Mouse (Mus musculus): ENCODE measurements around the gene Plp2.
"Not testable (repeated sequence)": the region's sequence is repeated elsewhere in the genome, so short reads cannot be mapped to it uniquely, and the experiment has no call there.

Plp2 gene

DNA sequence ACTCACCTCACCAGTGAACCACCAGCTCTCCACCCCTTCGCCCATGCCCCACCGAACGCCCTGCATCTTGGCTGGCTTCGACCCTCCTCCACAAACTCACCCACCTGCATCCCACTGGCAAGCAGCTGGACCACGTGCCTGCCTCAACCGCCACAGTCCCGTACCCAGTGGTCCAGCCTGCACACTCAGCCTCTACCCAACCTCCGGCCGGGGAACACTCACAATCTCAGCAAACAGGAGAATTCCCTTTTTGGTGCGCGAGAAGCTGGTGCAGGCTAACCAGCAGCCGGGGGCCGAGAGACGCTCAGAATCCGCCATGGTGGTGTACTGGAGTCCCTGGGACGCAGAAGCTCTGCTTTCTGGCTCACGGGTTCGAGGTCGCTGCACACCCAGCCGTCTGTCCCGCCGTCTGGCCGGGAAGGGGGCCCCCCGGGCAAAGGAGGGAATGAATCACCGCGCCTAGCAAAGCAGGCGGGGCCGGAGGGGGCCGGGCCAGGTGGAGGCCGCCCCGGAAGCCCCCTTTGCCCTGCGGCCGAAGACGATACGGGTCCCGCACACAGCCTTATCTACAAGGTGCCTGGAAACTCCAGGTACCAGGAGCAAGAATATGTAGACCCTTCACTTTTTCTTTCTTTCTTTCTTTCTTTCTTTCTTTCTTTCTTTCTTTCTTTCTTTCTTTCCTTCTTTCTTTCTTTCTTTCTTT lies at the start of gene Plp2:
TSS of gene Plp2 (minus strand) at position 470 of the 703 bp plus-strand sequence.
- peak; percentile 34 for DNase-seq (ENCODE audit: extremely low spot score, low spot score)

DNA sequence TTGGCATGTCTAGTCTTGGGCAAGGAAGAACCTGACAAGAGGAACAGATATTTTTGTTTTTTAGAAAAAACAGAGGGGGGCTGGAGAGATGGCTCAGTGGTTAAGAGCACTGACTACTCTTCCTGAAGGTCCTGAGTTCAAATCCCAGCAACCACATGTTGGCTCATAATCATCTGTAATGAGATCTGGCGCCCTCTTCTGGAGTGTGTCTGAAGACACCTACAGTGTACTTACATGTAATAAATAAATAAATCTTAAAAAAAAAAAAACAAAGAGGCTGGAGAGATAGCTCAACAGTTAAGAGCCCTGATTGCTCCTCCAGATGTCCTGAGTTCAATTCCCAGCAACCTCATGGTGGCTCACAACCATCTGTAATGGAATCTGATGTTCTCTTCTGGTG lies 44.9 kb upstream of the Plp2 start:
- DNase-seq (ENCODE audit: extremely low spot score, low spot score) = not testable (repeated sequence)

DNA sequence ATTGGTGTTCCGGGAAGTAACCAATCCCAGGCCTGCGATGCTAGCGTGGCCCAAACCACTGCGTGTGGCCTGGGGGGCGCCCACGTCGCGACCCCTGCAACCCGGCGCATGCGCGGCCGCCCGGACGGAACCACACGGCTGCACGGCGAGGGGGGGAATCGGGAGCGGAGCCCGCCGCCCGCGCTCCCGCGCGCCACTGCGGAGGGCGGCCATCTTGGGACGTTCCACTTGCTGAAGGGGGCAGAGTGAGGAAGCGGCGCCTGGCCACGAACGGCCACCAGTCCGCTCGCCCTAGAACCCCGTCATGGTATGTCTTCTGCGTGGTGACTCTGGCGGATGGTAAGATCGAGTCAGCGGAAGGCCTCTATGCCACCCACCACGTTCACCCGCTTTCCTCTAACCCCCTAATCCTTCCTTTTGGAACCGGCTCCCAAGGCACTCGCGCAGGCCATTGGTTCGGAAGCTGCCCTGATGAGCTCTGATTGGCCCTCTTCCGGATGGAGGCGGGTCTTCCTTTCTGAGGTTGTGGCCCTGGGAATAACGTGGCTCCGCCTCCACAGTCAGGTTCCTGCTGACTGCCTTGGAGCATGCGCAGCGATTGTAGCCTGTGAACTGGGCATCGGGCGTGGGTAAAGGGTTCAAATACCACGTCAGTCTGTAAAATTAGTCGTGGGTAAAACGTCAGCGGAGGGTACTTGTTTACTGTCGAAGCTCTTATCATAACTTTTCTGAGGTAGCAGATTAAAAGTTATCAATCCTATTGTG lies 43.1 kb upstream of the Plp2 start, which contains the start of gene Wdr45:
TSS of gene Wdr45 (plus strand) at position 199 of the 765 bp plus-strand sequence.
- DNase-seq (ENCODE audit: extremely low spot score, low spot score) = peak; percentile 73

DNA sequence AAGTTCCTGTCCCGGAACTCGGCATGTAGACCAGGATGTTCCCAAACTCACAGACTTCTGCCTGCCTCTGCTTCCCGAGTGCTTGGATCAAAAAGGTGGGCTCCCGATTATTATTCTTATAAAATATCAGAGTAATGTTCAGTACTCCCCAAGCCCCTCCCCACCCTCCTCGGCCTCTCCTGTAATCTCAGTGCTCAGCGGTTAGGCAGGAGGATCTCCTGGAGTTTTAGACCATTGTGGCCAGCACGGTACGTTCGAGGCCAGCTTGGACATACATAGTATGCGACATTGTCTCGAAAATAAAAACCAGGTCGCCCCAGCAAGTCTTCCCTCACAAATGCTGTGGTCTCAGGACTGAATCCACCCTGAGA lies 42.6 kb upstream of the Plp2 start:
- DNase-seq (ENCODE audit: extremely low spot score, low spot score) = not testable (repeated sequence)

DNA sequence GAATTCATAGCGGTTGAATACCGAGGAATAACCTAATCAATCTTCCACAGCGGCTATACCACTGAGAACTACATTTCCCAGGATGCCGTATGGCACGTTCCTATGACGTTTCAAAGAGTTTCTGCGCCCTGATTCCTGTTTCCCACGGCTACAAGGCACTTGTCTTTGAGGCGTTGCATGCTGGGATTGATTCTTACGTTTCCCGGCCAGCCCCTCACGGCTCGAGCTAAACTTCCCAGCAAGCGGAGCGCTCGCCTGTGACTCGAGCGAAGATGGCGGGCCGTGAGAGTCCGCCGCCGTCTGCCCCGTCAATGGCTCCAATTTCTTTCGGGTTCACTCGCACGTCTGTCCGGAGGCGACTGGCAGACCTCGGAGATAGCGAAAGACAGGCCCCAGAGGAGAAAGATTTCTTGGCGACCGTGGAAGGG lies 25.8 kb upstream of the Plp2 start, which contains the start of gene Gpkow:
TSS of gene Gpkow (plus strand) at position 178 of the 428 bp plus-strand sequence.
- peak; percentile 72 for DNase-seq (ENCODE audit: extremely low spot score, low spot score)

DNA sequence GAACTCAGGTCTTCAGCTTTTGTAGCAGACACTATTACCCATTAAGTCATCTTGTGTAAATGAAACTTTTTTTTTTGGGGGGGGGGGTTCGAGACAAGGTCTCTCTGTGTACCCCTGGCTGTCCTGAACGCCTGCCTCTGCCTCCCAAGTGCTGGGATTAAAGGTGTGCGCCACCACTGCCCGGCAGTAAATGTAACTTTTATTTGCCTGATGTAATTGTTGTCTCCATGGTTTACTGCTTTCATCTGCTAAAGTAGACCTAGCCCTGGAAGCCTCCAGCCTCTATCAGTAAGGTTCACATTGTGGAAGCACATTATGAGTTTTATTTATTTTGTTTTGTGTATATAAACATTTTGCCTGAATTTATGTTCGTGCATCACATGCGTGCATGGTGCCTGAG lies 25.3 kb upstream of the Plp2 start:
- DNase-seq (ENCODE audit: extremely low spot score, low spot score) = no peak

DNA sequence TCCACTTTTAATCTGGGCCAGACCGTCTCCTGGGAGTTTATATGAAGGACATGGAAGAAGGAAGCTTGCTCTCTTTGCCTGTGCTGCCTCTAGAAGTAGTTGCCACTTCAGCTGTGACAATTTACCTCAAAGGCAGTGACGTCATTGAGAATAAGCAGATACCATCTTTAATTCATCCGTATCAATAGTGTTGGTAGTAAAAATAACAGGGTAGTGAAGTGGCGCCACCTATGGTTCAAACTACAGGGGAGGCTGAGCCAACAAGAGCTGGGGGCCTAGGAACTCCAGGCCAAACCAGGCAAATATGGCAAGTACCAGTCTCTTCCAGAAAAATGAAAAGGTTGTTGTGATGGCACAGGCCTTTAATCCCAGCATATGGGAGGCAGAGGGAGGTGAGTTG lies 21.7 kb upstream of the Plp2 start:
- no peak for DNase-seq (ENCODE audit: extremely low spot score, low spot score)

DNA sequence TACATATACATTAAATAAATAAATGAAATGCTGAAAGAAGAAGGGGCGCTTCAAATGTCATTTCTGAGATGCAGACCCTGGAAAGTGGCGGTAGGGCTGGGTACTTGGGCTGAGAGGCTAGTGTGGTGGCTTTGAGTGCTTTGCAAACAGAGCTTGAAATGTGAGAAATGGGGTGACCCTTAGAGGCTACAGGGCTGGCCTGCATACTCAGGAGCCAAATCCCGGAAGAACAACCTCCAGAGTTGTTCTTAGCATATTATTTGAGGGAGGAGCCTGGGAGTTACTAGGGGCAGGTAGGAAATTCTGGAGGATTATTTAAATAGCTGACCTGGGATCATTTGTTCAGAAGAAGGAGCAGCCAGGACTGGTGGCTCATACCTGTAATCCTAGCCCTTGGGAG lies 19.3 kb upstream of the Plp2 start:
- no peak for DNase-seq (ENCODE audit: extremely low spot score, low spot score)

DNA sequence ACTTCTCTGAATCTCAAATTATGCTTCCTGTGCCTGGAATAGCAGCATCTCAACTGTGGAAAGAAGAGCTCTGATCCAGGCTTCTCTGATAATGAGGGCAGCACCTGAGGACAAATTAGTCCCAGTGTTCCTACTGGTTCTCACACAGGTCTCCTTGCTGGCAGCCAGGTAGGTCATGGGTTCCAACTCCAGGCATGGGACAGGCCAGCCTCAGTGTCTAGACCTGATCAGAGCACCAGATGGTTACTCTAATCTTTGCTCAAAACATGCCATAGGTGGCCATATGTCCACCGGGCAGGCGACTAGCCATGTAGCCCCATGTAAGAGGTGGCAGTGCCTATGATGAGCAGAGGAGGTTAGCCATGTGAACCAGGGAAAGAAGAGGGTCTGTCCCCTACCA lies 17.1 kb upstream of the Plp2 start:
- no peak for DNase-seq (ENCODE audit: extremely low spot score, low spot score)

DNA sequence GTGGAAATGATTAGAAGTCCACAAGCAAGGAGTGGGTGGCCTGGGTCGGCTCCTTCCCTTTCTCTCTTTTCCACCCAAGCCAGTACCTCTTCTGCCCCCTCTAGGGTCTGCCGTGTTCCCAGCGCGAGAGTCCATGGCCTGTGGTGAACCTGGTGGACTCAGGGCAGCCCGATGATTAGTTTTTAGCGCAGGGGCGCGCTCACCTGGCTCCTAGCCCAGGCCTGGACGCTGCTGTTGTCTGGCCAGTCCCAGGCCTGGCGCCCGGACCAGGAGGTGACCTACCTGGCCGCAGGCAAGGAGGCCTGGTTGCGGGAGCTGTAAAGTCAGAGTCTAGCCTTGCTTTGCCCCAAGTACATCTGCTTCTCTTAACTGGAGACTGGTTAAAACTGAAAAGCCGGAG lies 9.7 kb upstream of the Plp2 start, which contains the start of gene Magix:
TSS of gene Magix (minus strand) at position 388 of the 400 bp plus-strand sequence.
- DNase-seq (ENCODE audit: extremely low spot score, low spot score) = no peak

DNA sequence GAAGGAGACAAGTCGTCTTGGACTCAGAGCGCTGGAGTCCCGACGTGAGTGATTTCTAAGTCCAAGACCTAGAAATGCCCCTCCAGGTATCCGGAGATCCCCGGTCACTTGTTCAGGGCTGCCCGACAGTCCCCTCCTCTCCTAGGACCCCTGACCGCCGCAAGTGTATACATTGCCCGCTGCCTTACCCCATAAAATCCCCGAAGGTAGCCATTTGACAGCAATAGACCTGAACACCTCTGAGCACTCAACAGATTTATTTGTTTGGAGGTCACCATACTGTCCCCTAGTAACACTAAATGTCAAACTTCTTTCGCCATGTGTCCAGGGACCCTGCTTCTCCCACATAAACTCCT lies 8.8 kb upstream of the Plp2 start:
- DNase-seq (ENCODE audit: extremely low spot score, low spot score) = no peak

DNA sequence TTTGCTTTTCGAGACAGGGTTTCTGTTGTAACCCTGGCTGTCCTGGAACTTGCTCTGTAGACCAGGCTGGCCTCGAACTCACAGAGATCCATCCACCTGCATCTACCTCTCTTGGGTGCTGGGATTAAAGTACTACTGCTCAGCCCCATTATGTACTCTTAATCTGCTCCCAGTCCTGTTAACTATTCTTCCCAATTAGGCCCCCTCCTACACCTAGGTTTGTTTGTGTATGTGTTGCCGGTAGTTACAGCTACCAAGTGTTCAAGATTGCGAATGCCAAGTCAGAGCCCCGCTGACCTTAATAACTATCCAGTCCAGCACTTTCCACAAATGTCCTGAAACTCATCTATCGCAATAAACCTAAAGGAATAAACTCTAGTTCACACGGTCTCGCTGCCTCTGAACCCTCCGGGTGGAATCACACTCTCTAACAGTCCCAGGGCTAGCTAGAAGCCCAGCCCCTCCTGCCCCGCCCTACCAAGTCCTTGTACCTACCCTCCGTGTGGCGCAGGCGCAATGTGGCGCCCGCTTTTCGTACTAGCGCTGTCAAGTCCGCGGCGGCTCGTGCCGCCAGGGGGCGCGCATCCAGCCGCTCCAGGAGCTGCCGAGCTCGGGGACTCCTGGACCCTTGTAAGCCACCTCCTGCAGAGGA lies 8.3 kb upstream of the Plp2 start:
- DNase-seq (ENCODE audit: extremely low spot score, low spot score) = peak; percentile 81

DNA sequence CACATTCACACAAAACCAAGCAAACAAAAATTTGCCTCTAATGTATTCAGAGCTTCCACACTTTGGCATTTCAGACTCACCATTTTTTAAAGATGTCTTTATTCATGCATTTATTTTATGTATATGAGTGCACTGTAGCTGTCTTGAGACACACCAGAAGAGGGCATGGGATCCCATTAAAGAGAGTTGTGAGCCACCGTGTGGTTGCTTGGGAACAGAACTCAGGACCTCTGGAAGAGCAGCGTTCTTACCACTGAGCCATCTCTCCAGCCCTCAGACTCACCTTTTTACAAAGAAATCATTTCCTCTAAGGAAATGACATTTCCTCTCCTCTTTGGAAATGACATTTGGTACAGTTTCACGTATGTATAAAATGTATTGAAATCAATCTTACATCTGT lies 7.8 kb upstream of the Plp2 start:
- DNase-seq (ENCODE audit: extremely low spot score, low spot score) = no peak

DNA sequence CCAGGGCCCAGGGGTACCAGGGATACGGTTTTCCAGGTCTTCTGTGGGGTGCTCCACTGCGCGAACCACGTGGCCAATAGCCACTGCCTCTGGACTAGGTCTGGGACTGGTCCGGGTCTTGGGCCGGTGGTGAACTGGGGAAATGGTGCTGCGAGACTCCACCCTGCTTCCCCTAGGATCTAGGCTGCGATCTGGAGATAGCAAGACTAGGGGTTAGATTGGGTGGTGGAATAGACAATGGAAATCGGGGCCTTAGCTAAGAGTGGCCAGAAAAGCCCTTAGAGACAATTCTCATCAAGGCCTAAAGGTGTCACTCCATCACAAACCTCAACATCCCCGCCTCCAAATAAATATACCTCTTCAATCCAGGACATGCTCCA lies 3.8 kb upstream of the Plp2 start:
- peak; percentile 14 for DNase-seq (ENCODE audit: extremely low spot score, low spot score)

DNA sequence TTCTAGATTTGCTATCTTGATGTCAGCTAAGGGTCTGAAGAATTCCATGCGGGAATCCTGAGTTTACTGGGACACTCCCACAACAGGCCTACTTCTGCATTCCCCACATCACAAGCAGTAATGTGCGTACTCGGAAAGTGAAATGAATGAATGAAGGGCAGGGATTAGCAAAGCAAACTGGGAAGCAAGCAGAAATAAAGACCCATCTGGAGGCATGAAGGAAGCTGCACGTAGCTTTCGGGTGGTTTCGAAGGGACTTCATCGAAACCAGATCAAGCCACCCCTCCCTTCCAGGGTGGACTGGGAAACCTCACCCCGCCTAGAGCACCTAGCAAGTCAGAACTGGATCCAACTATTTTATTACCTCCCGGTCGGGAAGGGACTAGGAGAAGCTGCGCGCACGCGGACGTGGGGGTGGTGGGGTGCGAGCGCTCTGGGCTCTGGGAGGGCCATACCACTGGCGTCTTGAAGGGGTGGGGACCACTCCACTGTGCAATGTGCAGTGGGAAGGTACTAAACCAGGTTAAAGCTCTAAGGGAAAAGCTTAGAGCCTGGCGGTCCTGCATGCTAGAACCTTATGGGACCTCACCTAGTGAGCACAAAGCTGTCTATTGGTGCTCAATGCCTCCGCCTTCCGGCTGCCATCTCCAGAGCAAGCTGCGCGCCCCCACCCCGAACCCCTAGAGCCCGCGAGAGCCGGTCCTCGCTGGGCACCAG lies 3.3 kb upstream of the Plp2 start:
- DNase-seq (ENCODE audit: extremely low spot score, low spot score) = peak; percentile 16

DNA sequence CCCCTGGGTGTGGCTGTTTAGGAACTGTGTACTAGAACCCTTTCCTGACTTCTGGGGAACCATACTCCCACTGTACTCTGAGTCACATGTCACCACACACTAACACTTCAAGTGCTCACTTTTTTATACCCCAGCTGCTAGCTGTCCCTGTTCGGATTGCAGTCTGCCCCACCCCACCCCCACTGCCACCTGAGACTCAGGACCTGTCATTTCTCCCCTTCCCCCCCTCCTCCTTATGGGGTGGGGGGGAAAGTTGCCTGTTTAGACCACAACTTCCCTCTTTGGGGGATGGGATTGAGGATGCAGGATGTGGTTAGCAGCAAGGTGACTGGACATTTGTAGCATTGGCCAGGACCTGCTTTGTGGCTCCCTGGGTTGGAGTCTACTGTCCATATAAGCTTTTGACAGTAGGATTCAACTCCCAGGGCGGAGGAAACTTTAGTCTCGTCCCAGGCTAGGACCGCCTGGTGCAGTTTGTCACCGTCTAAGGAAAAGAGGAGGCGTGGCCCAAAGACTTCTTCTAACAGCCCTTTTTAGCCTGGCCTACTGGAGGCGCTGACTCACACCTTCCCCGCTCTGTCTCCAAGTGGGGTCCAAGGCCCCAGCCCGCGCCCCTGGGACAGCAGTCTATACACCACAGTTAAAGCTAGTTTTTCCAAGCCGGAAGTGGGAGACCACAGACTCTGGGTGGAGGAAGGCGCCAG lies 2.5 kb upstream of the Plp2 start:
- no peak for DNase-seq (ENCODE audit: extremely low spot score, low spot score)

DNA sequence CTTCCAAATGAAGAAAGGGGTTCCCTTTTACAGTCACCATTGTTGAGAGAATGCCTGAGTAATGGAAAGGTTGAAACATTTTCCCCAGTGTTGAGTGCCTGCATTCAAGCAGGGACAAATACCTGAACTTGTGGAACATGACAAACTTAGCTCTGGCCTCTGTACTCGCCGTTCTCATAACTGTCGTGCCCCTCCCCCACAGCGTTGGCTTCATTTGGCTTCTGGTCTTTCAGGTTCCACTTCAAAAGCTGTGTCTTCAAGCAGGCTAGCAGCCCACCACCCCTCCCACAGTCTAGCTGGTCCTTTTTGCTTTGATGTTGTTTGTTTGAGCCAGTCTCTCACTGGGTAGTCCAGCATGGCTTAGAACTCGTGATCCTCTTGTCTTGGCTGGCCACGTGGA lies 1.5 kb upstream of the Plp2 start:
- no peak for DNase-seq (ENCODE audit: extremely low spot score, low spot score)

DNA sequence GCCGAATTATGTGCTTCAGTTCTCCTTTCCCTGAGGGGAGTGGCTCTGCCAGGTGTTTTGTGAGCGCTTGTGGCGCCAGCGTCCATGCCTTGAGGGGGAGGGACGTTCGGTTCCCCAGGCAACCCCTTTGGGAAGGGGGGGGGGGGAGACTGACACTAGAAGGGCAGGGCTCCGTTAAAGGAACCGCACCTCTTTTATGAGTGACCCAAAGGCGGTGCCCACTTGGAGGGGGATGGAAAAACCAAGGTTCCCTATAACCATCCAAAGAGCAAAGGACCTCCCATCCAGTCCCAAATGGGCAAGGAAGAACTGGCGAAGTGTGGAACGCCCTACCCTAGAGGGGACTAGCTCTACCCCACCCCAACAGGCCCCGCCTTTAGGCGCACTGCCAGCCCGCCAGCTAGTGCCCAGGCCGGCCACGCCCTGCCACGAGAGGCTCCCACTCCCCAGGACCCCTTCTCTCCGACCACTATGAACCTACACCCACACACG lies 754 bp downstream of the Plp2 start:
- peak; percentile 48 for DNase-seq (ENCODE audit: extremely low spot score, low spot score)

DNA sequence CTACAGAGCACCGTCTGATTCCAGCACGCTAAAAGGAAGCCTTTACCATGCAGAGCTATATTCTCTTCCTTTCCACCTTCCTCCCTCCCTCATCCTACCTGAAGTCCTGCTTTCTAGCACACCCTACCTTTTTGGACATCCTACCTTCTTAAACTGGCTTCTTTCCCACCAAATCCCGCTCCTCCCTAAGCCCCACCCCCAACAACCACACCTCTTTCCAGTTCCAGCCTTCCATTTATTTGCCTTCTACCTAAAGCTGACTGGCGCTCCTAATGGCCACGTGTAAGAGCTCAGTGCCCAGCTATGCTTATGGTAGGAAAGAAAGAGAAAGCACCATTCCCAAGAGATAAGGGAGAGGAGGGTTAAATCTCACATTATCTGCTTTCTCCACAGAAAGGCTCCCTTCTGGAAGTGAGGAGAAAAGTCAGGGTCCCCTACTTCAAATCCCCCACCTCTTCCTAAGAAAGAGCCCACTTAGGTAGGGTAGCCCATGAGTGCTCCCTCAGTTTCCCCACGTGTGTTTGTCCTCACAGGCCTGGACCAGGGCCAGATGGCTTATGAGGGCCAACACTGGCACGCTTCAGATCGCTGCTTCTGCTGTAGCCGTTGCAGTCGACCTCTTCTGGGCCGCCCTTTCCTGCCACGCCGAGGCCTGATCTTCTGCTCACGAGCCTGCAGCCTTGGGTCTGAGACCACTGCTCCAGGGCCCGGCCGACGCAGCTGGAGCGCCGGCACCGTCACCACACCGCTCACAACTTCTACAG lies 5.3 kb downstream of the Plp2 start:
- DNase-seq (ENCODE audit: extremely low spot score, low spot score) = no peak

DNA sequence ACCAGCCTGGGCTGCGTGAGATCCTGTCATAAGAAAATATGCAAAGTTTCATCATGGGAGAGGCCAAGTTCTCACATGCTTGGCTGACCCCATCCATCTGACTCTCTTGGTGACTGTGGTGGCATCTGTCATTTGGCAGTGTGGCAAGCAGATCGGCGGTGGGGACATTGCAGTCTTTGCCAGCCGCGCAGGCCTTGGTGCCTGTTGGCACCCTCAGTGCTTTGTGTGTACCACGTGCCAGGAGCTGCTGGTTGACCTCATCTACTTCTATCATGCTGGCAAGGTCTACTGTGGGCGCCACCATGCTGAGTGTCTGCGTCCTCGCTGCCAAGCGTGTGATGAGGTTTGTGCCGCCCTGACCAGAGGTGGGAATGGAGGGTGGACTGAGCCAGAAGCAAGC lies 6.4 kb downstream of the Plp2 start:
- DNase-seq (ENCODE audit: extremely low spot score, low spot score) = no peak
